Mouse (Mus musculus): ENCODE data around the gene Cfap20.
"Not testable (repeated sequence)": the region's sequence is repeated elsewhere in the genome, so short reads cannot be mapped to it uniquely, and the experiment has no call there.

Cfap20 gene

DNA sequence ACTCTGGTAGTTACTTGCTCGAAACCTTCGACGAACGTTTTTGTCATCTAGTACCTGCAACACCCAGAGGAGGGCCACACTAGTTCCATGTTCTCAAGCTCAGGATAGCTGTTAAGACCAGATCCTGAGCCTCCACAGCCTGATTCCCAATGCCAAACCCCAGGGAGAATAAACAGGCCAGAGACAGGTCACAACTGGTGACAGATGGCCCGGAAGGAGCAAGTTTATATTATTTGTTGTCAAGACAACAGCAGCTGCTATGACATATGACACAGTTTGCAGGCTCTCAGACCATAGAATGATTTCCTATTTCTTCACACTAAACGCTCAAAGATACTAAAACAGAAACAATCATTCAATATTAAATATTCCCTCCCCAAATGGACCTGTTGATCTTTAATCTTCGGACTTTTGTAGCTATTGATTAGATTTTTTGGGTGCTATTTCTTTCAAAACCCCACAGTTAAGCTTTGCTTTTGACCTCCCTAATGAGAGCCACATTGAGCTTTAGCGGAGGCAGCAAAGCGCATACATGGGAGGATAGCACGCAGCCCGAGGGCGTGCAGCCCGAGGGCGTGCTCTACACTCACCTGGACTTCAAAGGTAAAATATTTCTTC, 12.4 kb downstream of the Cfap20 start:
- DNase-seq (ENCODE audit: low read depth, low spot score) = no peak

DNA sequence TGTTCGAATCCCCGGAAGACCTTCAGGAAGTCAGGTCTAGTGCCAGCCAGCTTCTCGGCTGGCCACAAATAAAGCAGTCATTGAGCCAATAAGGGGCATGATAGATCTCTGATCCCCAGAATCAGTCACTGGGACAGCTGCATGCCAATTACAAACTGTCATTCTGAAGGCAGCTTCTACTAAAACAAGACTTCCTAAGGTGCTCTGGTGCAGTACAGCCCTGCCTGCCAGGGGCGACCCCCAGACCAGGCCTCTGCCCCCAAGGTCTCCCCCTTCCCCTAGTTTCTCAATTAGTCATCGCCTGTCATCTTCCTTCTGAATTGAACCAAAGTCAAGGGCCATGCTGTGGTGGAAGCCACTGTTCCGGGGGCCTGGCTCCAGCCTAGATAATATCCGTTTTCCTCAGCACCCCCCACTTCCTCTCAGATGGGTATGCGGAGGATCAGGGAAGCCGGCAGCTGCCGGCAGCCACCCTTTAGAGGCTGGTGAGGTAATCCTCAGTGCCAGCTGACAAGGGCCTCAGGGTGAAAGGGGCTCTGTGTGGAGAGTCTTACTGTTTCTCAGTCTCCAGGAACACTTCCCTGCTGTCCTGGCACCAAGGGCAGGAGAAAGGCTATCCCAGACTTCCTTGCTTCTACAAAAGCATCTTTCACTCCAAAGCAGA, 23.2 kb downstream of the Cfap20 start:
- no peak for DNase-seq (ENCODE audit: low read depth, low spot score)

DNA sequence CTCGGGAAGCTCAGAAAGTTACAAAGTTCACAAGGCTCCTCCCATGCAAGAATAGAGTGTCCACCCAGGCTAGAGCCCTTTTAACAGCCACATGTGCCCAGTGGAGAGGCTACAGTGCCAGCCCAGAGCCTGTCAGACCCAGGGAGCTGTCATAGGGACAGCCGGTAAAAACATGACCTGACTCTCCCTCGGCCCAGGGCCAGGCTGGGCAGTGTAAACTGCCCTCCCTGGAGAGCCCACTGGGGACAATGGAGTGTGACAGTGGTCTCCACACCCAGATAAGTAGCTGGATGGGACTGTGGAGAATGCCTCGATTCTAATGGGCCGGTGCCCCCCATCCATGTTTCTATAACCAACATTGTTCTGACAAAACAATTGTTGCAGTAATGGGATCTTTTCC, 25.2 kb downstream of the Cfap20 start:
- no peak for DNase-seq (ENCODE audit: low read depth, low spot score)

DNA sequence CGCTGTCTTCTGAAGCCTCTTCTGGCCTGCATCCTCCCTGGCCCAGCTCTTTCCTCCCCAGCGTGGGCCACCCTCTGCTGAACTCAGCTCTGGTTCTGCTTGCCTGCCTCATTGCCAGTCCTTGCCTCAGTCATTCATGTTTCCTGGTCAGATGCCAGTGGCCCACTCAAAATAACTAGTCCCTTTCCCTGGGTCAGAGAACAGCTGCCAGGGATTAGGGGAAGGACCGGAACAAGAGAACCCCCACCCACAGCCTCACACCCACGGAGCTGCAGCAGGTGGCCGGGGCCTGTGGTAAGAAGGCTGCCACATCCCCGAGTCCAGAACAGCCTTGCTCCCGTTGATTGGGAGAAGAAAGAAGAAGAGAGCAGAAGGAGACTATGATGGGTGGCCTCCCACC, 33.6 kb downstream of the Cfap20 start:
- no peak for DNase-seq (ENCODE audit: low read depth, low spot score)

DNA sequence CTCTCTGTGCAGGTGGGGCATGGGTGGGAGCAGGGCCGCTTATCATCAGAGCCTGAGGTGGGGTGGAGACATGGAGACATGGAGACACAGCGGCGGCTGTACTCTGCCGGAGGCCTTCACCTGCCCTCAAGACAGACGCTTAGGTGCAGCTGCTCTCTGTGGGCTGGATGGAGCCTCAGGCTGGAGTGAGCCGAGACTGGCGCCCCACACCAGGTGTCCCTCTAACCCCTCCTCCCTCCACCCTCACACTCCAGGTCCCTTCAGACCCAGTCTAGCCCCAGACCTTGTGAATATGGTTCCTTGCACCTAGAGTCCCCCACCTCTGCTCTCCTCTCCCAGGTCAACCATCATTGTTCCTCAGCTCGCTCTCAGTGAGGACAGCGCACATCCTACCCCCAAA, 35.5 kb downstream of the Cfap20 start:
- DNase-seq (ENCODE audit: low read depth, low spot score) = no peak

DNA sequence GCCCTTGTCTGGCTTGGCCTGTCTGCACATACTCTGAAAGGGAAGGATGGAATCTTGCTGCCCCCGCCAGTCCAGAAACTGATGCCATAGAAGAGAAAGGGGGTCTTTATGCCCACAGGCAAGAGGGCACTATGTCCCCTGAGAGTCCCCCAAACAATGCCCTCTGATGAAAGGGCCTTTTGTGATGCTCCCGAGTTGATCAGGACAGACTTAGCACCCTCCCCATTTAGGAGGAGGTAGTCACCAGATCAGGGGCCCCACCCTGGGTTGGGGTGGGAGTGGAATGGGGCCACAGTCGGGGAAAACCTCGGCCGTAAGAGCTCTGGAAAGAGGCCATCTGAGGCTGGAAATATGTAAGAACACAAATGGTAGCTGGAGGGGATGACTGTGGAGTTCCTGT, 37.5 kb downstream of the Cfap20 start:
- DNase-seq (ENCODE audit: low read depth, low spot score) = no peak

DNA sequence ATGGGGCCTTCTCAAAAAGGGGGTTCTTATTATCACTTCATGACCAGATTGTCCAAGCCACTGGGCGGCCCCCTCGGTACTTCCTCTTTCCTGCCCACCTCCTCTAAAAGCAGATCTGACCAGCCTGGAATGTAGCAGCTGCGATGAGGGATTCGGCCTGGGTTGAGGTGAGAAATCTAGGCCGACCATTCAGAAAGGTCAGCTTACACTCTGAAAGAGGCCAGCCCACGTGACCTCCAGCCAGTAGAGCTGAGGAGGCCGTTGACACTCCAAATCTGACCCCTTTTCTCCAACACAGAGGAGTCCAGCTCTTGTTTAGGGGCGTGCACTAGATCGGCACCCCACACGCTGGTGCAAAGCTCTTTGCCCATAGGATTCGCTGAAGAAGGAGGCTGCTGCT, 37.9 kb downstream of the Cfap20 start:
- DNase-seq (ENCODE audit: low read depth, low spot score) = no peak

DNA sequence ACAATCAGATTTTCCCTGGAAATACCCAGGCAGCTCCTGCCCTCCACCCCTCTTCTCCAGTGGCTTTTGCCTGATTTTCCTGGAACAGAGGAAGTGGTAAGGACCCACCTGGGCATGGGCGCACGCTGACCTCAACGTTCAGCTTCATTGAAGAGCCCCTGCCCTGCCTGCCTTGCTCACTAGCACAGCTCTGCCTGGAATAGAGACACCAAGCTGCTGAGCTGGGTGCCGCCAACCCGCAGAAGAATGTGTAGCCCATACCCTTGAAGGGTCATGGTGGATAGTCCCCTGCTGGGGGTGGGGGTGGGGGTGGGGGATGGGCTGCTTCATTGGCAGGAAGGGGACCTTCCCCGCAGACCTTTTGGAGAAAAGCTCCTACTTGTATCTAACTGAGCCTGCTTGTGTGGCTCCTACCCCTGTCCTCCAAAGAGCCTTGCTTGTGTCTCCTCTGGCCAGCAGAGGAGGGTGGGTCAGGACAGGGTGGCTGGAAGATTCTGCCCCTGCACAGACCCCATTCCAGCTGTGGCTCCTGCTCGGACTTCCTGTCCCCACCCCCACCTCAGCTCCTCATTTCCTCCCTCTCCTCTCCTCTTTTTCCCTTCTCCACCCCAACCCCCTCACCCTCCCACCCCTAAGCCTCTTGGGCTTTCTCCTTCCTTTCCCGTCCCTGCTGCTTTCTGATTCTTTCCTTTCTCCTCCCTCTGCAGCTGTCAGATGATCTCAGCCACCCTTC, 39.3 kb downstream of the Cfap20 start:
- DNase-seq (ENCODE audit: low read depth, low spot score) = no peak

DNA sequence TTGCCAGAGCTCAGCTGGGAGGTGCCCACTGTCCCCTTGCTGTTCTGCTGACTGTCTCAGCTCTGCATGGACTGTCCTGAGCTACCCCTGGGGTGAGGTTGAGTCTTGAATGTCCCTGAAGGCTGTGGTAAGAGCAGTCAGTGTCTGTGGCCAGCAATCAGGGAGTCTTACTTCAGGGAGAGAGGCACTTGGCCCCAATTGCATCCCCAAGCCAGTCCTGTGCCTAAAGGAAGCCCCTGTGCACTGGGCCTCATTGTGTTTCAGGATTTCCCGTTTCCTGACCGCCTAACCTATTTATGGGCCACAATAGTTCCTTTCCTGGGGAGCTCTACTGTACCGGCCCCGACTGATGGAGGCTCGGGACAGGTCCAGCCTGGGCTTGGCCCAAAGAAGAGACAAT, 42.1 kb downstream of the Cfap20 start:
- no peak for DNase-seq (ENCODE audit: low read depth, low spot score)

DNA sequence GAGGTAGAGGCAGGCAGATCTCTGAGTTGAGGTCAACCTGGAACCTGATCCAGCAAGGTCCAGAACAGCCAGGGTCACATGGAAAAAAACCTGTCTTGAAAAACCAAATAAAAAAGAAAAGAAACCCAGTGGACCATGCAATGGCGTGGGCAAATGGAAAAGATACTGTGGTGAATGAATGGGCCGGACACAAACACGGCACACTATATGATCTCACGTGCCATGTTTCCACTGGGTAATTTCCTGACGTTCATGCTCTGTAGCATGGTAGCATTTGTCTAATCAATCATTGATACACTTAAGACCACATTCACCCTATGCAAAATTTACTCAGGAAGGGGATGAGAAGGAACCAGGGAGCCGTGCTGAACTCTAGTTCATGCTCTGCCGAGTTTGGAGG, 43.6 kb downstream of the Cfap20 start:
- DNase-seq (ENCODE audit: low read depth, low spot score) = no peak

DNA sequence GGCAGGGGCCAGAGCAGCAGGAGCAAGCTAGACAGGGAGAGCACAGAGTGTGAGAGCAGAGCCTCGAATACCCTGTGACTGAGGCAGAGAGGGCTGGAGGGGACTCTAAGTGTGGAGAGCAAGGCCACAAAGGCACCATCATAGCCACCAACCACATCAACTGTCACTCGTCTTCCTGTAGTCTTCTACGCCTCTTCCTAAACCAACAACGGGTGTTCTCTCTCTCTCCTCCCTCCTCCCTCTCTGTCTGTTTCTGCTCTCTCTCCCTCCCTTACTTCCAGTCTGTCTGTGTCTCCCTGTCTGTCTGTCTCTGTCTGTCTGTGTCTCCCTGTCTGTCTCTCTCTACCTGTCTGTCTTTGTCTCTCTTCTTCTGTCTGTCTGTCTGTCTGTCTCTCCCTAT, 44.4 kb downstream of the Cfap20 start:
- no peak for DNase-seq (ENCODE audit: low read depth, low spot score)

DNA sequence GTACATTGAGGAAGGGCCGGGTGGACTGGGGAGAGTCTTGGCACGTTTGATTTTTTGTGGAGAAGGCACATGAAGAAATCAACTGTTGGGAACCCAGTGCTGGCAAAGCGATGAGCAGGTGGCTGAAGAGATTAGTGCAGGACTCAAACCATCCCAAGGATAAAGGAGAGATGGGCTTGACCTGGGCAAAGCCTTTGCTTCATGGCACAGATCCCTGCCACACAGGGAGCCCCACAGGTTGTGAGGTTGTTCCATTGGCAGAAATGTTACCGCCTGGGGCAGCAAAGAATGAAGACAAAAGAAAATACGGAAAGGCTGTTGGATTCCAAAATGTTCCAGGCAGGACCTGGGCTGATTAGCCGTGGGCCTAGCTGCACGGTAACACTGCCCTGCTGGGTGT, 46.7 kb downstream of the Cfap20 start:
- DNase-seq (ENCODE audit: low read depth, low spot score) = no peak

DNA sequence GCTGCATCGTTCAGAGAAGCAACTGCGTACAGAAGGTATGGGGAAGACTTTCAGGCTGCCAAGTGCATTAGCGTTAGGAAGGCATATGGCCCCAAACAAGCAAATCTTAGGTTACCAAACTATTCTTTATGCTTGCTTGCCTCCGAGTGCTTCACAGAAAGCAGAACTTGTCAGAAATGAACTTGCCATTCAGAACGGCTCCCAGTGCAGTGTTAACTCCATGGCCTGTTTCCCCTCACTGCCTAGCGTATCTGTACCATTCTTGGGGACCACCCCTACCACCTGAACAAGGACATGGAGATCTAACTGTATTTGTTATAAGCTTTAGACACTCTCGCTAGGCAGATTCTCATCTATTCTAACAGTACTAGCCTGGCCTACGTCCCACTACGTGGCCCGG, 47.4 kb downstream of the Cfap20 start:
- no peak for DNase-seq (ENCODE audit: low read depth, low spot score)

DNA sequence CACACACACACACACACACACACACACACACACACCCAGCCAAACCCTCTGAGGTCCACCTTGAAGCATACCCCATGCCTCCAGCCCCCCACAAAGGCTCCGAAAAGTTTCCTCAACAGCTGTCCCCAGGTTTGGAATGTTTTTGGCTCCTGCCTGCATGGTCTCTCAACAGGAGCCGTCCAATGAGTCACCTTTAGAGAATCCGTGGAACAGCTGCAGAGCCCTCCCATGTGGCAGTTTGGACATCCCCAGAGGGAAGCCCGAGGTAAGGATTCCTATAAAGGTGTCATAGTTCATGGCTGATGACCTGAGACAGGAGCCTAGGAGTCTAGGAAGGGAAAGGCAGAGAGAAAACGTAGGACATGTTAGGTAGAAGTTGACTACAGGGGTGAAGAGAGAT, 48.6 kb downstream of the Cfap20 start:
- DNase-seq (ENCODE audit: low read depth, low spot score) = no peak

DNA sequence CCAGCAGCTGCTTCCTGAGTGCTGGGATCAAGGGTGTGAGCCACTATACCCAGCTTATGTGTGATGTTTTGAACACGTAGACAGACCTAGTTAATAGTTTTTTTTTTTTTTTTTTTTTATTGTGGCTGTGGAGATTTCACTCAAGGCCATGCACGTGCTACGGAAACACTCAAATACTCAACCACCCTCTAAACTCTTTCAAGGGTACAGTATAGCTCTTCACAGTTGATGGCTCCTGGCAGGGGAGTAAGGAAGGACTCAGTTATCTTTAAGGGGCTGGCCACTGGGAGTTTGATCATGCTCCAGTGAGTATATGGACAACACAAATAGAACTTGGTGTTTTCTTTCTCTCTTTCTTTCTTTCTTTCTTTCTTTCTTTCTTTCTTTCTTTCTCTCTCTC, 50.2 kb downstream of the Cfap20 start:
- DNase-seq (ENCODE audit: low read depth, low spot score) = no peak

DNA sequence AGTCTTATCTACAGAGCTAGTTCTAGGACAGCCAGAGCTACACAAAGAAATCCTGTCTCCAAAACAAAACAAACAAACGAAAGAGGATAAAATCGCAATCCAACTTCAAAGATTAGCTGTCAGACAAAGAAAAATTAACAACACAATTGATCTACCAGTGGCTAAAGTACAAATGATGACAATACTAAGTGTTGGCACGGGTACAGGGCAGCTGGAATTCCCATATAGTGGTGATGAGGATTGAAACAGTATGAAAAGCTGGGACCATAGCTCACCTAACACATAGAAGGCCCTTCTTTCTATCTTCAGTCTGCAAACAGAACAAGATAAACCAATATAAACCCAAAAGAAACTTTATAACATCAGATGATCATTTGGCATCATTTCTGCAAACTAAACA, 53.1 kb downstream of the Cfap20 start:
- no peak for DNase-seq (ENCODE audit: low read depth, low spot score)

DNA sequence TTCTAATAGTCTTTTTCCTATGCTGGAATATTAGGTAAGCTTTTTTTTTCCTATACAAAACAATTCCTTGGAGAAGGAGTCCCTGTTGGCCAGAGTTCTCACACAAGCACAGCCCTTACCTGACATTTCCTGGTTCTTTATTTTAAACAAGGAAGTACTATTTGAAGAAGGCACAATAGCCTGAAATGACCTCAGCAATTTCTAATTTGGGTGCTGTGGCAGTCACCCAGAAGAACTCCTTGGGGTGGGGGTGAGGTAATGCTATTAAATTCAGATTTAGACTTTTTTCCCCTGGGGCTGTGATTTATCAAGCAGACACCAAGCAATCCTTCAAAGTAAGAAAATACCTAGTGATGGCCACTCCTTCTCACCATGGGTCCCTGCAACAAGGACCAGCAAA, 53.7 kb downstream of the Cfap20 start:
- DNase-seq (ENCODE audit: low read depth, low spot score) = no peak

DNA sequence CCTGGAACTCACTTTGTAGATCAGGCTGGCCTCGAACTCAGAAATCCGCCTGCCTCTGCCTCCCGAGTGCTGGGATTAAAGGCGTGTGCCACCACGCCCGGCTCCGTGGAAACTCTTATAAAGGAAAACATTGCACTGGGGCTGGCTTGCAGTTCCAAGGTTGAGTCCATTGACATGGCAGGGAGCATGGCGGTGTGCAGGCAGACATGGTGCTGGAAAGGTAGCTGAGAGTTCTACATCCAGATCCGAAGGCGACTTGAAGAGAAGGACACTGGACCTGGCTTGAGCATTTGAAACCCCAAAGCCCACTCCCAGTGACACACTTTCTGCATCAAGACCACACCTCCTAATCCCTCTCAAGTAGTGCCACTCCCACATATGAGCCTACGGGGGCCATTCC, 55.7 kb downstream of the Cfap20 start:
- DNase-seq (ENCODE audit: low read depth, low spot score) = not testable (repeated sequence)

DNA sequence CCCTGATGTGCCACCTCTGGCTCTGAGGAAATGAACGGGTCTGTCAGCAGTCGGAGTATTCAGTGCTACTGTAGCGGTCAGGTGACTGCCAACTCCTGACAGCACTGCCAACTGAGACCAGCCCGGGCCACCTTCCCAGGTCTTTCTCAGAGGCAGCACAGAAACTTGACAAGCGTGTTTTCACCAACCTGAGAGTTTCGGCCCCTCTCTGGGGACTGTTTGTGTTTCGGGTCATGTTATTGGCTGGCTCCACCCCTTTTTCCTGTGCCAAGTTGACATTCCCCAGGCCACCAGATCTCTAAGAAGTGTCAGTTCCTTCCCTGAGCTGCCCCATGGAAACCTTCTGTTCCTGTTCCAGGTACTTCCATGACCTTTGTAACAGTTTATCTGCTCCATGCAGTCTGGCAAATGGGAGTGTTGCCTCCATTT, 56.8 kb downstream of the Cfap20 start:
- no peak for DNase-seq (ENCODE audit: low read depth, low spot score)

DNA sequence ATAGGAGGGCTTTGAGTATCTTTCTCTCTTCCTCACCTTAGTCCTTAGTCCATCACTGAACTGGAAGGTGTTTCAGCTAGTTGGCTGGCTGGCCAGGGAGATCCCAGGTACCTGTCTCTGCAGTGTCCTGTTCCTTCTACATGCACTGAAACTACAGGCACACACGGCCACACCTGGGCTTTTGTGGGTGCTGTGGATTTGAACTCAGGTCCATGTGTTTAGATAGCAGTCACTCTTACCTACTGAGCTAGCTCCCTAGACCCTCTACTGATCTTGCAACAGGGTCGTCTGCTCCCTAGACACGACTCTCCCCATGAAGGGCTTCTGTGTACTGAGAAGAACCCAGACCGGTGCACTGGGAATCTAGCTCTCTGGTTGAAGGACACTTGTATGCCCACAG, 57.6 kb downstream of the Cfap20 start:
- DNase-seq (ENCODE audit: low read depth, low spot score) = no peak

DNA sequence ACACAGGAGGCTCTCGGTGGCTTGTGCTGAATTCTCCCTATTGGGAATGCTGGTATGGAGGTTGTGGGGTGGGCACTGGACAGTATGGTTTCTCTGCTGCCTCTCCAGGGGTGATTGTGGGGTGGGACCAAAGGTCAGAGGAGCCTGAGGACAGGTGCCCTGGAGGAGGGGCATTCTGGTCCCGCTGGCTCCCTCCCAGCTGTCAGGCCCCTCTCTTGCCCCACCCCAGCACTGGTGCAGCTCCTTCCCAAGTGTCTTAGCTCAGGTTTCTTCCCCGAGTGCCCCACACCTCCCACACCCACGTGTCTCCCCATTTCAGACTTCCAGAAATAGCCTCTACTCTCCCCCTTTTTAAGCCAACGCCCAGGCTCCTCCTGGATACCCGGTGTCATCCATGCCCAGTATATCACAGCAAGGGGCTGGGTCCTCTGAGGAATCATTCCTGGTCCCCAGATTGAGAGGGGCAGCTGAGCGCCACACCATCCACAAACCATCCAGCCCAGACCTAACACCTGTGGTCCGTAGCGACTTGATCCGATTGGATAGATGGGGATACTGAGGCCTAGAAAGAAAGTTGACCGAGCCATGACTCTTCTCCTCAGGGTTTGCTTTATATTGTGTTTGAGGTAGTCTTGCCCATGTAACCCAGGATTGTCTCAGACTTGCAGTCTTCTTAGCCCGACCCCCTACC, 58.2 kb downstream of the Cfap20 start:
- DNase-seq (ENCODE audit: low read depth, low spot score) = no peak

DNA sequence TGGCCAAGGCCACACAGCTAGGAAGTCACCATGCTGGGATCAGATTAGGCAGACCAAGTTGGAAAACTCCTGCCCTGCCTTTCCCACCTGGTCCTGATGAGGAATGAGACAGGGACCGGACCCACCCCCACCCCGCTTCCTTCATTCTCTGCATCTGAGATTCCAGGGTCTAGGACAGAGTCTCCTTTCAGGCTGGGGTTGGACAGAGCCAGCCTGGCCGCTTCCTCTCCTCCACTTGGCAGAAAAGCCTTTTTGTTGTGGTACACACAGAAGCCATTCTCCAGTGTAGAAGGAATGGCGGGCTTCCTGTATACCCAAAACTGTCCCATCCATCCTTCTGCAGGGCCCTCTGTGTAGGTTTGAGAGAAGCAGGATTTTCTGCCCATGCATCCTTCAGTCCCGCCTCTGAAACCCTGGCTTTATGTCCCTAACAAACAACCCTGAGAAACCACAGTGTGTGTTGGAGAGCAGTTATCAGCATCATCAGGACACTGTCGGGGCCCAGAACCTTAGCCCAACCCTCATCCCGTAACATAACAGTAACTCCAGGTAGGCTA, 59.2 kb downstream of the Cfap20 start:
- no peak for DNase-seq (ENCODE audit: low read depth, low spot score)
